Mouse (Mus musculus) cerebellum, adult 9-10 months (tissue): ENCODE data around the gene Celsr1.

Experiments
- DNase-seq: peaks from one replicate; pipeline ENCODE4 v3.0.0; 2022

The Celsr1 gene

GRCm38 (mm10) chr15:85993386-85993785, 40.2 kb downstream of the Celsr1 start:
- DNase-seq: no peak

- no peak for DNase-seq
These were observed 41.5 kb downstream of the Celsr1 start for GRCm38 (mm10) chr15:85992125-85992495.

- peak; percentile 86 for DNase-seq
These were observed 42.0 kb downstream of the Celsr1 start for GRCm38 (mm10) chr15:85991453-85992124.

DNA sequence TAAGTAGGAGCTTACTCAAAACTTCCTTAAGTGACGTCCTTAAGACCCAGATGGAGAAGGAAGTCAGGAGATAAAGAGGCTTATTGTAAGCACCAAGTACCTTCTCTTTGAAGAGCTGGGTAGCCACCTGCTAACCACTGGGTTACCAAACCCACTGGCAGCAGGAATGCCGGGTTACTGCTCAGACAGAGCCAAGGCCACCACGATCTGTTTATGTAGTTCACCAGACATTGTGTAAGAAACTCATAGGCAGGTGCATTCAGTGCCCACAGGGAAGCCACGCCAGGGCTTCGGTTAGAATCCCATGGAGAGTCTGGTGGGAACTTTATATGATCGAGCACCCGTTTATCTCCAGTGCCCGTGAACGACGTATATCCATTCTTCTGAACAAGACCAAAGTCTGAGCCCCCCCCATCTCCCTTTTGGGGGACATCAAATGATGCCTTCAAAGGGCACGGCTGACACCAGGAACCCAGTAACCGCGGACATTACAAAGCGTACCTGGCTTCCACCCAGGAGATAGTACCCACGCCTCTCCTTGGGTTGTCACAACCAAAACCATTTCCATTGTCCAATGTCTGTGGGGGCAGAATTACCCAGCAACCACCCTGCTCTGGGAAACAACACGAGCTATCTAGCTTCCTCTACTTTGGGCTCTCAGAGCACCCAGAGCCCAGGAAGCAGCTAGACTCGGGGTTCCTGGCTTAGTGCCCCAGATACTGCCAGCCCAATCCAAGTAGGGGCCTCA, 42.7 kb downstream of the Celsr1 start:
- DNase-seq: no peak

DNA sequence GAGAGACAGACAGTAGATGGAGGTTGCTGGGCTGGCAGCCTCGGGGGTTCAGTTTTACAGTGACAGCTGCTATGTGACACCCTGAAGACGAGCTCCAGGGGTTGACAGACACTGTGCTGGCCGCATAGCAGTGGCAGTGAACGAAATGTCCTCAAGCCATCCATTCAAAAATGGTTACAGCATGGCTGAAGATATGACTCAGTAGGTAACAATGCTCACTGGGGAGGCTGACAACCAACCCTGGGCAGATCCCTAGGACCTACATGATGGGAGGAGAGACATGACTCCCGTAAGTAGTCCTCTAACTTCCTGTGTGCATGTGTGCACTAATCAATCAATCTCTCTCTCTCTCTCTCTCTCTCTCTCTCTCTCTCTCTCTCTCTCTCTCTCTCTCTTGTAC, 45.7 kb downstream of the Celsr1 start:
- no peak for DNase-seq

DNA sequence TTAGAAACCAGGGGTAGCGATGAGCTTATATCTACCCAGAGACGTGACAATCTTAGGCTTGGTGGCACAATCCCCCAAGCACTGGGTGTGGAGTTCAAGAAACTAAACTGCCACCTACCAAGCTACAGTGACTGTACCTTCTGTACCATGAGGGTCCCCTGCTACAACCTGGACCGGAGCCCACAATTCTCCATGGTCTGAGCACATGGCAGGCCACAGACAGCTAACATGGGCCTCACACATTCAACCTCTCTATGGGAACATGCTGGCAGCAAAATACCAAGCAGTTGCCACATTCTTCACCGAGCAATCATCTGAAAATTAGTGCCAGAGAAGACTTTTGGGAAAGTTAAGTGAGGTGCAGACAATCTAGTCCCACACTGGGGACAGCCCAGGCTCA, 47.4 kb downstream of the Celsr1 start:
- no peak for DNase-seq

GRCm38 (mm10) chr15:85985601-85986000, 48.0 kb downstream of the Celsr1 start:
- DNase-seq: no peak

- no peak for DNase-seq
These were observed 50.4 kb downstream of the Celsr1 start for GRCm38 (mm10) chr15:85983131-85983530.

GRCm38 (mm10) chr15:85982416-85982775, 51.2 kb downstream of the Celsr1 start:
- DNase-seq: no peak

DNA sequence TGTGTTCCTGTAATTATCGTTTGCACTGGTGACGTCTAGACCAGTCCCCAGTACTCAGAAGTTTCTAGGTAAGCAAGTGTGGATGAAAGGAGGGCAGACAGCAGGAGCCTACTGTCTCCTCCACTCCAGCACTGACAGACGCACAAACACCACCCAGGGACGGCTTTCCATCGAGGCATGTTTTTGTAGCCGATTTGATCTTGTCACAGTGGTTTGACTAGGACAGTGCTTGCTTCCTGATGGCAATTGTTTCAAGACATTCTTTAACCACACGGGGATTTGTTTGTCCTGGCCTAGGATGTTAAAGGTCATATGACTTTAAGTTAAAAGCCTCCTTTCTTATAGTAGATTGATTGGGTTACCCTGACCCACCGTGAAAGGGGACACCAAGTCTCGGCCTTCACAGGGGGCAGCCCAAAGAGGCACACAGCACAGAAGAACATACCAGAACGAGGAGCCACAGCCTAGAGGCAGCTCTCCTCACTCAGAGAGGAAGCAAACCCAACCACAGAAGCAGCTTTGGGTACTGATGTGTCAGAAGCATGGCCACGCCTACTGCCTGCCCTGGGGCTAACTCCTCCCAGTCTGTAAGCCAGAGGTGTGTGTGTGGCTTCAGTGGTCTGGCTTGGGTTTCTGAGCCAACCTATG, 51.7 kb downstream of the Celsr1 start:
- no peak for DNase-seq

- no peak for DNase-seq
These were observed 56.5 kb downstream of the Celsr1 start for GRCm38 (mm10) chr15:85977086-85977485.

DNA sequence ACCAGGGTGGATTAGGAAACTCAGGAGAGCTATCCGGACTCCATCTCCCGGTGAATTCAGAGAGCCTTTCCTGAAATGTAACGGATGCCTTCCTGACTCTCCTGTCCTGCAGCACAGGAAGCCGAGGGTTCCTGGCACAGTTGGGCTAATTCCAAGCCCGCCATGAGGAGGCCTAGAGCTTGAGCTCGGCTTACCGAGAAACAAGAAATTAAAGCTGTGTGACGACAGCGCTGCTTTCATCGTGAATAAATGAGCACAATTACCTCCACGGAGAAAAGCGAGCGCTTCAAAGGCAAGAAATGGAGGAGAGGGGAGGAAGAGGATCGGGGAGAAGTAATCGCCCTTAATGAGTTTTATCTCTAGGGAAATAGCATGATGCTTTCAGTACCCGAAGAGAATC, 57.8 kb downstream of the Celsr1 start:
- DNase-seq: no peak

- DNase-seq: no peak
These were observed 62.0 kb downstream of the Celsr1 start for GRCm38 (mm10) chr15:85971596-85971995.

- no peak for DNase-seq
These were observed 63.1 kb downstream of the Celsr1 start for GRCm38 (mm10) chr15:85970441-85970840.

- DNase-seq: no peak
These were observed 63.8 kb downstream of the Celsr1 start for GRCm38 (mm10) chr15:85969707-85970153.

- no peak for DNase-seq
These were observed 64.3 kb downstream of the Celsr1 start for GRCm38 (mm10) chr15:85969291-85969690.

DNA sequence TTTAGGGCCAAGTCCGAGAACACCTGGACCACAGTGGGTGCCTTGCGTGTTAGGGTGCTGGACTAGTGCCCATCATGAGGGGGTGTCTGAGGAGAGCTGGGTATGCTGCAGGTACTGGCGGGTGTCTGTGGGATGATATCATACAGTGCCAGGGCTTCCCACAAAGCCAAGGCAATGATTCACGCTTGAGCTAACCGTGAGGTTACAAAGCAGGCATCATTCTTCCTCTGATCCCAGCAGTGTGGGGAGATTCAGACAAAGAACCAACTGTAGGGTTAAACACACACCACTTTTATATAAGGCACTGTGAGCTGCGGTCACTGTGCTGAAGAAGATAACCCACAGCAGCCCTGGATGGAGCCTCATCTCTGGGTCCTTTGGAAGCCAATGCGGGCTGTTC, 67.5 kb downstream of the Celsr1 start:
- DNase-seq: no peak

GRCm38 (mm10) chr15:85963279-85963840, 70.2 kb downstream of the Celsr1 start:
- DNase-seq: no peak

DNA sequence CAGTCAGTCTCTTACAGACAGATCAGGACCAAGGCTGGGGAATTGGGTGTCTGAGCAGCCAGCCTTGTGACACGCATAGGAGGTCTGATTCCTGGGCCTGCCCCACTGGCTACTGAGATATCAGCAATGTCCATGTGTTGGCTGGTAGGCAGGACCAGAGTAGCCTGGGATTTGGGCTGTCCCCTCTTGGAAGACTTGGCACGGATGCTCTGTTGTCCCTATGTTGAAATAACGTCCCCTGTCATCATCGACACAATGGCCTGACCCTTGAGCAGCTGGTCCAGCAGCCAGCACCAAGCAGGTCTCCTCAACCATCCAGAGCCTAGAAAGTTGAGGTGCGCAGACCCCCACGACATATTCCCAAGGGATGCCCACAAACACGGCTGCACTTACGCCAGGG, 70.9 kb downstream of the Celsr1 start:
- DNase-seq: no peak

DNA sequence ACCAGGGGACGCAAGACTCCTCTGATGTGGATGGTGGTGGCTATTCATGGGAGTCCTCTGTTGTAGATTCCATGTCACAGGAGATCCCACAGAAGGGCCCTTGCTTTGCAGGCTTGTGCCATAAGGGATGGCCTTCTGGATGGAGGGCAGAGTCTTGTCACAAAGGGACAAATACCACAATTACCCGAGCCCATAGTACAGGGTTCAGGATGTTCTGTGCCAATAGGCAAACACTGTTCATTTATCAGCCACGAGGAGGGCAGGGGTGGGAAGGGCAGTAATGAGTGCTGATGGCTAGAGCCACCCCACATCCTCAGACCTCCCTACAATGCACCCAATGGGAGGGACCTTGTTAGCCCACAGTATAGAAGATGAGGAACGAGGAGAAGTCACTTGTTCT, 71.9 kb downstream of the Celsr1 start:
- no peak for DNase-seq

DNA sequence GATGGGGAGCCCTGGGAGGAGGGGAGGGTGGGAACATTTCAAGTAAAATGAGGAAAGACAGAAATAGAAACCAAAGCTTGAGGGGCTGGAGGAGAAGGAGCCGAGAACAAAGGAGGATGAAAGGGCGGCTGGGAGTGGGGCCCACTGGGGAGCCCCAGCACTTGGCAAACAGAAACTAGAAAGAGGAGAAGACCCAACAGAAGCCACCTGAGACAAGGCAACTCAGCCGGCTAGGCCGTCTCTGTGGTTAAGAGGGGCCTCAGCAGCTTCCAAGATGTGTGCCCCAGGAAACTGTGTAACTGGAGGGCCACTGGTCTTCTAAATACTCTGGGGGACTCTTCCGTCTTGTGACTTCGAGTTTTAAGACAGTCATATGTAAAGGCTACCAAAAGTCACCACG, 72.4 kb downstream of the Celsr1 start:
- DNase-seq: no peak

DNA sequence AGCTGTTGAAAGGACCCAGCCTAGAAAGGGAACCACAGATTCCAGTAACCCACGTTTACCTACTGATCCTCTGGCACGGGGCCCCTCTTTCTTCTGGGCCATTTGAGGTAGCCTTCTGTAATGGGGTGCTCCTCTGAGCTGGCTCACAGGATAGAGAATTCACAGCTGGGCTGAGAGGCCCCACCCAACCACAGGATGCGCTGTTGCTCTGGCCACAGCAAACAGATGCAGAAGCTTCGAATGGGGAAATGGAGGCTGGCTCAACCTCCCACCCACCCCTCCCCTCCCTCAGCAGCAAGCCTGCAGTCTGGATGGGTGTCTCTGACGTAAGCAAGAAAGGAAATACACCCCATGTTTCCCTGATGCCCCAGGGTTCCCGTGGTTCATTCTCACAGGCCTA, 77.4 kb downstream of the Celsr1 start:
- DNase-seq: no peak

GRCm38 (mm10) chr15:85953458-85953857, 80.1 kb downstream of the Celsr1 start:
- DNase-seq: no peak
